Mouse (Mus musculus) CD4-positive, CD25-positive, alpha-beta regulatory T cell, adult 2 months (primary cell): Measurements from ENCODE around the gene Dzip1l.
A peak's percentile ranks its signal among the peaks of the same experiment; 100 is the strongest.
"Not testable (repeated sequence)": the region's sequence is repeated elsewhere in the genome, so short reads cannot be mapped to it uniquely, and the experiment has no call there.

Source experiments
- DNase-seq: peaks from one replicate; pipeline ENCODE4 v3.0.0-alpha.2; 2012; ENCODE audit warnings: low read depth, low spot score

Gene Dzip1l

GRCm38 (mm10) chr9:99629281-99630011 is at the start of gene Dzip1l:
Gene Dzip1l, plus strand, starts transcription at chr9:99629496.
- no peak for DNase-seq

DNA sequence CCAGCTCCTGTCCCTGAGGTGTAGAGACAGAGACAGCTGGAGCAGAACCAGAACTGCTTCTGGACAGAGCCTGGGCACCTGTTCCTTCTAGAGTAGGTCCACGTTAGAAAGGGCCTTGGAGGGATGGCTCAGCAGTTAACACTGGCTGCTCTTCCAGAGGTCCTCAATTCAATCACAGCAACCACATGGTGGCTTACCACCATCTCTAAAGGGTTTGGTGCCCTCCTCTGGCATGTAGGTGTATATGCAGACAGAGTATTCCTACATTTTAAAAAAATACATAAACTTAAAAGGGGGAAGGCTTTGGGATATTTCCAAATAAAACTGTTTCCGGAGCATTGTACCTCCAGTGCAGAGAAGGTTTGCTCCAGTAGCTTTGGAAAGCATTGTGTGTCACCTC is 48.6 kb upstream of the Dzip1l start:
- DNase-seq: peak; percentile 75

GRCm38 (mm10) chr9:99587505-99588202 is 41.6 kb upstream of the Dzip1l start:
- DNase-seq: peak; percentile 60

GRCm38 (mm10) chr9:99591144-99591543 is 38.2 kb upstream of the Dzip1l start:
- DNase-seq: no peak

- not testable (repeated sequence) for DNase-seq
Measured at GRCm38 (mm10) chr9:99599127-99599526, 30.2 kb upstream of the Dzip1l start.

DNA sequence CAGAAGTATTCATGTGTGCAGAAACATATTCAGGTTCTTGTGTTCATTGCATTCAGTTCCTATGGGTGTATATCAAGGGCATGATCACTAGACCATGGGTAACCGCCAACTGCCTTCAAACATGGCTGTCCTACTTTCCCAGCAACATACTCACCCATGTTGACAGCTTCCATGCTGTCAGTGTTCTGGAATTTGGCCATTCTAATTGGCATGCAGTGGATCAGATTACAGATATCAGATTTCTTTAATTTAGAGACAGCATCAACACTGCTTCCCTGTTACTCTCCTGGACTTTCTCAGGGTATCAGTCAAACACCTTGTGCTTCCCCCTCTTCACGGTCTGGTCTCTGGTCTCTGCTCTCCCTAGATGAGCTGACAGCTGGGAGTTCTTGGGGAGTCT is 25.7 kb upstream of the Dzip1l start:
- no peak for DNase-seq

- DNase-seq: no peak
Measured at GRCm38 (mm10) chr9:99612202-99612601, 17.1 kb upstream of the Dzip1l start, which contains the start of gene A4gnt. Gene A4gnt, plus strand, starts transcription at chr9:99612502.

DNA sequence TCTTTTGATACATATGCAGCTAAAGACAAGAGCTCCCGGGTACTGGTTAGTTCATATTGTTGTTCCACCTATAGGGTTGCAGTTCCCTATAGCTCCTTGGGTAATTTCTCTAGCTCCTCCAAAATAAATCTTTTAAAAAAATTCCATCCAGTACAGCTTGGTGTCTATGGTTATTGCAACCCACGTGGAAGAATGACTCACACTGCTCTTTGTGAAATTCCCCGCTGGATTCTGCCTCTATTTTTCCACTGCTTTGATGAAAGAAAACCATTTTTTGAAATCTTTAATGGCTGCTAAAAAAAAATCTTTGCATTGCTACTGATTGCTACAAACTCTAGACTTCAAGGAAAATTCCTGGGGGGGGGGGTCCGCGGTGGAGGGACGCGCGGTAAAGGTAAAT is 9.6 kb upstream of the Dzip1l start:
- no peak for DNase-seq

- no peak for DNase-seq
Measured at GRCm38 (mm10) chr9:99620196-99620595, 9.1 kb upstream of the Dzip1l start.

GRCm38 (mm10) chr9:99622034-99622433 is 7.3 kb upstream of the Dzip1l start:
- DNase-seq: no peak

DNA sequence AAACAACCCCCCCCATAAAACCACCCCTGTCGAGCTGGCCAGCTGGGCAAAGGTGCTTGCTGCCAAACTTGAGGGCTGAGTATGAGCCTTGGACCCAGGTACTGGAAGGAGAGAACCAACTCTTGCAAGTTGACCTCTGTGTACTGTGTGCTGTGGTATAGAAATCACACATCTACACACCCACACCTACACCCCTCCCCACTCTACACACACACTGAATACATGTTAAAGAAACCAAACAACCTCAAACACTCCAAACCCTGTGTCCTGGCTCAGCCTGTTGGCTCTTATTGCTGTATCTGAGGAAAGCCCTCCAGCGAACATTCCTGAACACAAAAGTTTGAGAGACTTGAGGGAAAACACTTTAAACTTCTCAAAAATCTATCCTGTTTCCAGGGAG is 6.3 kb upstream of the Dzip1l start:
- no peak for DNase-seq

- no peak for DNase-seq
Measured at GRCm38 (mm10) chr9:99624117-99624516, 5.2 kb upstream of the Dzip1l start.

DNA sequence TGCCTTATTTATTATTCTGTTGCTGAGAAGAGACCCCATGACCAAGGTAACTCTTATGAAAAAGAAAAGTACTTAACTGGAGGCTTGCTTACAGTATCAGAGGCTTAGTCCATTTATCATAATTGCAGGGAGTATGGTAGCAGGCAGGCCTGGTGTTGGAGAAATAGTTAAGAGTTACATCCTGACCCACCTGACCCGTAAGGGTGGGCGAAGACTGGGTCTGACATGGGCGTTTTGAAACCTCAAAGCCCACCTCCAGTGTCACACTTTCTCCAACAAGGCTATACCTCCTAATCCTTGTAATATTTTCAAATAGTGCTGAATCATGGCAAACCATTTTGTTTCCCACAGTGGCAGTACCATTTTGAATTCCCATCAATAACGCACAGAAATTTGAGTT is 715 bp upstream of the Dzip1l start:
- DNase-seq: no peak

DNA sequence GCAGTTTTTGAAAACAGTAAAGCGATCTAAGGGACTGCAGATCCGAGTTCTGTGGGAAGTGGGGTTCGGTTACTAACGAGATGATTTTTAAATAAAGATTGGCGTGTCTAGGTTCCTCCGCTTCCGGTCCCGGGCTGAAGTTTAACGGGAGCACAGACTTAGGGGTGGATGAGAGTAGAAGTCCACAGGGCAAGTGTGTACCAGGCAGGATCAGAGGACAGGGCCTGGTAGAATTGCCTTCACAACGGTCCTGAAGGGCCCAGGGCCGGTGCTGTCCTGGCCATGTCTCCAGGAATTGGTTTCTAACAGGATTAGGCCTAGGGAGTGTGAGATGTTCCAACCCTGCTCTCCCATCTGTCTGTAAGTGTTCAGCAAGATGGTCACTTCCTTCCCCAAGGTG is 775 bp downstream of the Dzip1l start:
- no peak for DNase-seq

- no peak for DNase-seq
Measured at GRCm38 (mm10) chr9:99630528-99631125, 1.3 kb downstream of the Dzip1l start.

GRCm38 (mm10) chr9:99631781-99632180 is 2.5 kb downstream of the Dzip1l start:
- no peak for DNase-seq

DNA sequence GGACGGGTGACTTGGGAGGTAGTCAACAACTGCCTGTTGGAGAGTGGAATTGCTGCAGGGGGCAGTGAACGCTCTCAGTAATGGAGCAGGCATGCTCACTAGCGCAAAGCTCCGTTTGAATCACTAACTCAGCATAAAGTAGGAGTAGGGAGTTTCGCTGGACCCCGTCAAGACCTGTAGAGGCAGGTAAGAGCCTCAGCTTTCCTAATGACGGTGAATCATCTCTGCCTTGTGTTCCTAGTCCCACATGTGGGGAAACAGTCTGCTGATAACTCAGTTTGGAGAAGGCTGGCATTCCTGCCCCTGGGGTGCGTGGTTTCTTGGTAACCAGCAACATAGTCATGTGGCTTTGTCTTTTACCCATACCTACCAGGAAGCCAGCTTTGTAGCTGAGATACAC is 3.0 kb downstream of the Dzip1l start:
- DNase-seq: no peak

DNA sequence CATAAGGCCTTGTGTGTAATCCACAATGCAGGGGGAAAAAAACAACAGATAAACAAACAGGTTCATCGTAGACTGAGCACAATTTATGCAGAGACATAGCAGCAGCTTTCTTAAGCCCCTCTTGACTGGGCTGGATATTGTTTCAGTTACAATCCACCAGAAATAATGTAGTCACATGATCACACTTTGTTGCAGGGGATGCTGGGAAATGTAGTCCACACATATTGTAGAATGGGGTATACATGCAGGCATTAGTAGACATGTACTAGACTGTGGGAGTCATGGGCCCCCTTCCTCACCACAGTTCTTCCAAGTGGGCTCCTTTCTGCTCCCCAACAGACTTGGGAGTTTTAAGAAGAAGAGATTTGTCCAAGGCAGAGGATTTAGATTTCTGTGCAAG is 7.5 kb downstream of the Dzip1l start:
- DNase-seq: no peak

DNA sequence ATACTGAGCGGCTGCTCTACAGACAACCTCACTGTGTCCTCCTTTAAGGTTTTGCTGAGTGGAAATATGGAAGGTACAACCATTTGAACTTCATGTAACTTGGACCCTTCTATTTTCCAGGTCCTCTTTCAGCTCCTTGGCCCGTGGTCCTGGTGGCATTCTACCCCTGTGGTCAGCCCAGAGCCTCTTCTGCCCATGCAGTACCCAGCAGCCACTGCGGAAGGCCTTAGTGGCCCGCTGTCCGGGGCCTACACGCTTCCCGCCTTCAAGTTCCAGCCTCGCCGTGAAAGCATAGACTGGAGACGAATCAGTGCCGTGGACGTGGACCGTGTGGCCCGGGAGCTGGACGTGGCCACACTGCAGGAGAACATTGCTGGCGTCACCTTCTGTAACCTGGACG is 7.9 kb downstream of the Dzip1l start:
- no peak for DNase-seq

DNA sequence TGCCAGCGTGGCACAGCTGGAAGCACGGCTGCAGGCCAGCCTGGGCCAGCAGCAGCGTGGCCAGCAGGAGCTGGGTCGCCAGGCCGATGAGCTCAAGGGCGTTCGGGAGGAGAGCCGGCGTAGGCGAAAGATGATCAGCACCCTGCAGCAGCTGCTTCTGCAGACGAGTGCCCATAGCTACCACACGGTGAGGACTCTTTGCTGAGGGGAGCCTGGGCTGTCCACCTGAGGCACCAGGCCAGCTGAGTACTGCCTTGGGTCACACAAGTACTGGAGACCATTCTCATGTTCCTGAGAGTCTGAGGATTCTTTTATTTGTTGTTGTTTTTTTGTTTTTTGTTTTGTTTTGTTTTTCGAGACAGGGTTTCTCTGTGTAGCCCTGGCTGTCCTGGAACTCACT is 8.4 kb downstream of the Dzip1l start:
- no peak for DNase-seq

DNA sequence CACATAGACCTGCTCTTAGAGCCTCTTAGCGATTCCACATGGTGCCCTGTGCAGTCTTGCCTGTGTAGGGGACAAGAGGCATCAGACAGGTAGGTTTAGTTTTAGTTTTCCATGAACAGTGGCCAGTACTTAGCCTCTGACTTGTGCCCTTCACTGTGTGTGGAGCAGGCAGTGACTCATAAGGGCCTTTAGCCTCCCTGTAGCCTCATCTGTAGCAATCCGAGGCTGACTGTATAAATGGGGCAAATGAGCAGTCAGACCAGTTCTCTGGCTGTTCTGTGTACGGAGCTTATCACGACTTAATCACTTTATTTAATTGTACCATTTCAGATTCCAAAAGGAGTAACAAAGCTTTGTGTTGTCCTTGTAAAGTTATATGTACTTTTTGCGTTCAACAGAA is 10.7 kb downstream of the Dzip1l start:
- DNase-seq: no peak

- DNase-seq: no peak
Measured at GRCm38 (mm10) chr9:99645416-99645815, 16.1 kb downstream of the Dzip1l start.

DNA sequence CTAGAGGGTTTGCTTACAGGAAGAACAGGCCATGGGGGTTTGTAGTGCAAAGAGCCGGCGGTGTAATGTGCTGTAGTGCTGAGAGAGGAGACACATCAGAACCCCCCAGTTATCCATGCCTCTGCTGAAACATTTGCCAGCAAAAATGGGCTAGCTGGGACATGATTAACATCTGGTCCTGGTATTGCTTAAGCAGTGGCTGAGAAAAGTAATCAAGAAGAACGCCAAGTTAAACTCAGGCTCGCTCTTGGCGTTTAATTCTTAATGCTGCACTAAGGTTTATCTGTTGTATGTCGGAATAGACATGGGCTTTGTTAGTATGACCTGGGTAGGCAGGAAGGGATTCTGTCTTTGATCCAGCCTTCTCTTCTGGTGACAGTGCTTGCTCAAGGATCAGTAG is 16.8 kb downstream of the Dzip1l start:
- DNase-seq: no peak
